Mouse (Mus musculus) brown adipose tissue, adult 24 weeks (tissue): ENCODE results near the gene Tmem184c. TPM values are rescaled to one million over a fixed set of nuclear protein-coding genes. Genes with fewer than 3 reads are reported as not detected.

ENCODE experiments used
- H3K27ac ChIP-seq: fragments of 200-500 bp; replicated peaks from 2 replicates; pipeline ENCODE4 v1.5.1; 2012; ENCODE audit warnings: low read depth, mild to moderate bottlenecking, low read length
- H3K4me1 ChIP-seq: fragments of 200-500 bp; 2 replicates; pipeline ENCODE4 v1.6.1; 2012; ENCODE audit warnings: low read length, mixed read lengths; ENCODE audit not compliant: control insufficient read depth, insufficient read depth, insufficient read length
- H3K4me3 ChIP-seq: fragments of 200-500 bp; 2 replicates; pipeline ENCODE4 v1.5.1; 2012; ENCODE audit warnings: low read depth, mild to moderate bottlenecking, low read length, moderate library complexity; ENCODE audit not compliant: insufficient read depth
- polyA plus RNA-seq: library from polyadenylated mRNA; stranded (reverse); fragments of >200 nt; gene quantifications from 2 replicates; pipeline ENCODE4 v1.2.4, GENCODE M21; 2012; ENCODE audit not compliant: missing spikeins, insufficient read depth, insufficient read length

Gene Tmem184c
- 29.3 and 43.0 TPM in 2 replicates for polyA plus RNA-seq

DNA sequence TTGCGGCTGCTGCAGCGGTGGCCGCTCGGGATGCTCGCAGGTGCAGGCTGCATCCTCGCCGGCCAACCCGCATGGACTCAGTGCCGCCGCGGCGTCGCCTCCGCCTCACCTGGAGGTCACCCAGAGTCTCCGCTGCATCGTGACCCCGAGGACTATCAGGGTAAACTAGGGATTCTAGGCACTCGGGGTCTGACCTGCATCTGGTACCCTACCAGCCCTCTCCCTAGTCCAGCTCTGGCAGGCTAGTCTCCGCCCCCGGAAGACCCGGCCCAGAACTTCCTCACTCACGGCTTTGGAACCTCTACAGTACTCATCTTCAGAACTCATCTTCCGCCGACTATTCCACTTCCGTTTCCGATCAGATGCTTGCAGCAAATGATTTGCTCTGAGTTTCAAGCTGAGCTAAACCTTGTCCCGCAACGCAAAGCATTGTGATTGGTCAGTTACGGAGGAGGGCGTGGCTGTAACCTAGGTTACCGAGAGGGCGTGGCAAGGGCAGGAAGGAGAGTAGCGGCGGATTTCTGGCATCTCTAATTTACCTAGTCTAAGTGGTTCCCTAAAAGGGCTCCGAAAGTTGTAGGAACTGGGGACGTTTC lies at the start of gene Tmem184c:
TSS of gene Tmem184c (minus strand) at position 325 of the 596 bp plus-strand sequence.
- no peak within 1 kb of the TSS for H3K27ac ChIP-seq
- peak within 1 kb of the TSS; percentile 91 for H3K4me3 ChIP-seq
- peaks cover 3% of the 10 kb centered on the region; the same call in 1 of the 2 replicates for H3K4me1 ChIP-seq

DNA sequence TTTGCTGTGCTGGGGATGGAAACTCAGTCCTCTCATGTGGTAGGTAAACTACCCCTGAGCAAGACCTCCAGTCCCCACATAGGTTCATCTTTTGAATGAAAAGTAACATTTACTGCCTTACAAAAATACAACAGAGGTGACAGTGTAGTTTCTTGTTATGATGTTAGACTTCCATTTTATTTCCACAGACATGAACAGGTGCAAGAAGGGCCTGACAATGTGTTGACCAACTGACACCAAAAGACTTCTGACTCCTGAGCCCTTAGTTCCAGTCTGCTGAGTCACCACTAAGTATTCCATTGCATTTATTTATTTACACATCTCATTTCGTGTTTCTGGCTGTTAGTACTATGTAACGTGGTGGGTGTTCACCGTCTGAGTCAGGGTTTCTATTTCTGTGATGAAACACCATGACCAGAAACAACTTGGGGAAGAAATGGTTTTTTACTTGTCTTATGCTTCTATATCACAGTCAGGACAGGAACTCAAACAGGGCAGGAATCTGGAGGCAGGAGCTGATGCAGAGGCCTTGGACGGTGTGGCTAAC lies 49.1 kb upstream of the Tmem184c start:
- H3K4me1 ChIP-seq = no peaks in the 10 kb centered on the region
- no peak overlapping the region for H3K27ac ChIP-seq
- H3K4me3 ChIP-seq = no peak overlapping the region

DNA sequence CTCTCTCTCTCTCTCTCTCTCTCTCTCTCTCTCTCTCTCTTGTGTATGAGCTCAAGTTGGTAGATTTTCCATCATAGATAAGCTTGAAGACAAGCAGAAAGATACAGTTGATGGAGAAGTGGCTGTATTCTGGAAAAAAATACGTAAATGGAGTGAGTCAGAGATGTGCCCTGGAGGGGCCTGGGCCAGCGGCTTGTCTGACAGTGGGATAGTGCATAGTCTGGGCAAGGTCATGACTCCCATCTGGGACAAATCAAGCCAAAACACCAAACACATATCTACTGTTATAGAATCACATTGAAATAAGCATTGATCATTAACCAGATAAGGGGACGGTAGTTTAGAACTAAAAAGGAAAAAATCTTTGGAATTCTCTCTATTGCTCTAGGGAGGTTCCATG lies 47.9 kb upstream of the Tmem184c start:
- Histone ChIP-seq H3K4me1 (no peaks in the 10 kb centered on the region), H3K27ac (no peak overlapping the region), H3K4me3 (no peak overlapping the region)

DNA sequence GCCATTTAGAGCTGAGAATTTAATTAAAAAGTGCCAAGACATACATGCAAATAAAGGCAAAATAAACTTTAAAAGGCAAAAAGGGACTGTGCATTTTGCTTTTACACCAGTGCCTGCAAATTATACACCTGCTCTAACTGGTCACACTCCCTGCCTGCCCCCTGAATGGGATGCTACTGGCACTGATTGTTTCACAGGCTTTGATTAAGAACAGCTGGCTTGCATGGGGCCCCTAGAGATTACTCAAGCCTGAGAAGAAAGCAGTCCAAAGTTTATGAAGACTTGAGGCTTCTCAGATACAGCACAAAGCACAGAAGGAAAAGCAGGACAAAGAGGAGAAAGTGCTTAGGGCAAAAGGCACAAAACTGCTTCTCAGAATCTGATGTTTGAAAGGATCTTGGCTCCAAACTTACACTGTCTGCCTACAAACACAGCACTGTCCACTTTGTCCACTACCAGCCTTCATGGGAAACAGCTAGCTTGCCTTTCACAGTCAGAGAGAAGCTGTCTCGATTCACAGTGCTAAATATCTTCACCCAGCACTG lies 40.2 kb upstream of the Tmem184c start:
- Histone ChIP-seq H3K4me1 (no peaks in the 10 kb centered on the region), H3K4me3 (no peak overlapping the region), H3K27ac (0 out of 2 replicates have a peak overlapping the region, but pooled peaks have one; percentile 58)

DNA sequence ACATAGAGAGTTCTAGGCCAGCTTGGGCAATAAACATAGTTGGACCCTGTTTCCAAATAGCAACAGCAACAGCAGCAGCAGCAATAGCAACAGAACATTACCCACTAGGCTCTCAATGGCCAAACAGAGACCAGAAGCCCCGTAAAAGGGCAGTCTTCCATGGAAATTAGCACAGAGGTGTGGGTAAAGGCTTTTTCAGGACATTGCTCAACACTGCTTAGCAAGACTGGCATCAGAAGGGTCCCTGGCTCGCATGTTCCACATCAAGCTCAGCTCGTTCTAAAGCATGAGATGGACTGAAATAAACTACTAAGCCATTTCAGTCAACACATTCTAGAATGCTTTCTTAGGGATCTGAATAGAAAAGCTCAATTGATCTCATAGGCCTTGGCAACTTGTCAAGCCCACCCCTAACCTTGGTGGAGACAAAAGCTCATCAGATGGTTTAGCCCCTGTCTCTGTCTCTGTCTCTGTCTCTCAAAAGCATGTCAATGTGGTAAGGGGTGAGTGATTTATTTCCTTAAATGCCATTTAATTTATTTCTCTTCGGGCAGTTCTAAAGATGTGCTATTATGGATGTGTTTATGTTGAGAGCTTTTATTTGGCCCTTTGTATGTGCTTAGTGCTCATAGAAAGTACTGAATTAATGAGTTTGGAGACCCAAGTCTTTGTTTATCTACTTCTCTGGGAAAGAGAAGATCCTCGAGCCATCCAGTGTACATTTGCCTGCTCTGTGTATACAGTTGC lies 29.8 kb upstream of the Tmem184c start:
- Histone ChIP-seq H3K27ac (no peak overlapping the region), H3K4me1 (no peaks in the 10 kb centered on the region)

DNA sequence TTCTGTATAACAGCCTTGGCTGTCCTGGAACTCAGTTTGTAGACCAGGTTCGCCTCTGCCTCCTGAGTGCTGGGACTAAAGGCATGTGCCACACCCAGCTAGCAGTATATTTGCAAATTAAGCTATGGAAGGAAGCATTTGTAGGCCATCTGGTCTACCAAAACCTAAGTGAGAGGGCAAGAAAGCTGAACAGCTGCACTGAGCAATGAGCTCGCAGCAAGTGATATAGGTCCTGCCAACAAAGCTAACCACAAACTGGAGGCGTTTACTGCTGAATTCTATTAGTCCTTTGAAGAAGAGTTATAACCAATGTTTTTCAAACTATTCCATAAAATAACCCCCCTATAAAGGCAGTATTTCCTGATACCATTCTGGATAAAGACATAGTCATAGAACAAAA lies 27.1 kb upstream of the Tmem184c start:
- H3K27ac ChIP-seq = no peak overlapping the region
- no peaks in the 10 kb centered on the region for H3K4me1 ChIP-seq
- H3K4me3 ChIP-seq = no peak overlapping the region

More for the DNA sequence above, 29.8 kb upstream of the Tmem184c start:
- no peak overlapping the region for H3K4me3 ChIP-seq

DNA sequence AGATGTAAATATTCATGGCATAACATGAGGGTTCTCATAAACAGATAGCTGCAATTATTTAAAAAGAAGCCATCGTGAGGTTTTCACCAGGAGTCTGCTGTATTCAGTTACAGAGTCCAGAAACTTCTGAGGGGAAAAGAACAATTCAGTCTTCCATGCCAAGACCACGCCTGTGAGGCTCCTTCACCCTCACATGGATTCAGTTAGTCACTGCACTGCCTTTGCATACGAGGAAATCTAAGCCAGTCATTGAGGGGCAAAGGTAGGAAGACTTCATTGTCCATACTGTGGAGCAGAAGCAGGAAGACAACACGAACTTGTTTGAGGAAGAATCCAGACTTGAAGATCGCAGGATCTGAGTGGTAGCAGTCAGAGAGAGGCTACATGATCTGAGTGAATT lies 23.5 kb upstream of the Tmem184c start:
- no peaks in the 10 kb centered on the region for H3K4me1 ChIP-seq
- no peak overlapping the region for H3K27ac ChIP-seq

DNA sequence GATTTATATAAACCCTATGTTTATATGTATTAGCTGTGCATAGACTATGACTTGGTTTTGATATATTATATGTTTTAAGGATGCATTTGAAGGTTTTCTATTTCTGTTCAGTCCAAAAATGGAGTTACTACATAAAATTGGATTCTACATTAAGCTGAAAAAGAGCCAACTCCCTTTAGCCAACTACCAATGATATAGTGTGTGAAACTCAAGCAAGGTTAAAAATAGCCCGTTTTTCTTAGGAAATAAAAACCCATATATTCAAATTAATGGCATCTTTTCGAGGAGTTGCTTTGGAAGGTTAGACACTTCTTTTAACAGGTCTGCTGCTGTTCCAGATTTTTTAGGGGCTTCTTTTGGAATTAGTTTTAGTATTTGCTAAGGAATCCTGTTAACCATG lies 22.7 kb upstream of the Tmem184c start:
- Histone ChIP-seq H3K4me1 (no peaks in the 10 kb centered on the region), H3K27ac (no peak overlapping the region), H3K4me3 (no peak overlapping the region)

More for the DNA sequence above, 23.5 kb upstream of the Tmem184c start:
- no peak overlapping the region for H3K4me3 ChIP-seq

DNA sequence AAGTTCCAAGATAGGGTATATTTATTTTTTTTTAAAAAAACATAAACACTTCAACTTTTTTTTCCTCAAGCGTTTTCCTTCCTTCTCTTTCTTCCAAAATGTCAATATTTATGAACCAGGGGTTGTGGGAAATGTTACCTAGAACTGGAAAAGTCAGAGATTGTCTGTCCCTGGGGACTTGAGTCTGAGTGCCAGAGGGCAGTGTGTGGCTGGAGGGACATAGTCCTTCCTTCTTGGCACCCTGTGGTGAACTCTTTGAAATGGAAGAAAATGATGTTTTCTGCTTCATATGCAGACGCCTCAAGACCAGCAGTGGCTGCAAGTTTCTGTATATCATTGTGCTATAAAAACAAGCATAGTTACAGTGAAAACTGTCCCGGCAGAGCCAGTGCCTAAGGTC lies 20.2 kb upstream of the Tmem184c start:
- Histone ChIP-seq H3K4me3 (no peak overlapping the region), H3K27ac (no peak overlapping the region), H3K4me1 (no peaks in the 10 kb centered on the region)

DNA sequence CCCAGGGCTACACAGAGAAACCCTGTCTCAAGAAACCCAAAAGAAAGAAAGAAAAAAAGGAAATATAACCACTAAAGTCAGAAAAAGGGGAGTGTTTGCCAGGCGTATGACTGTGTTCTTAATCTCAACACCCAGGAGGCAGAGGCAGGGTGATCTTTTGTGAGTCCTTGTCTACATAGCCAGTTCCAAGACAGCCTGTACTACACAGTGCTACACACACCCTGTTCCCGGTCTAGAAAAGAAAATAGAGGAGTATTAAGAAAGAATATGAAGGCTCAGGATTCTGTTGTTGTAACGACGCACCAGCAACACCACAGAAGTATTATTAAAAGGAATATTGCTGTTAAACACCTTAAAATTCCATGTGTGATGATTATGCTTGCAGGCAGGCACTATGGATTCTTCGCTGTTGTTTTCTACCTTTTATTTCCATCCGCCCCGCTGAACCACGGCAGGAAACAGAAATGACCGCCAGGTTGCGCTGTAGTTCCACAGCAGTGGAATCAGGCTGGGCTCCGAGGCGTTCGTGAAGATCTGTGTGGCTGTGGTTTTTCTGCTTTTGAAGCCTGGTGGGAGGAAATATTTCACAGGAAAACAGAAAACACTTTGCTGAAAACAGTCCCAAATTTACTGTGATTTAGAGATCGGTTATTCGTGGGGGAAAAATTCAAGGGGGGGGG lies 19.5 kb upstream of the Tmem184c start:
- no peak overlapping the region for H3K4me3 ChIP-seq
- H3K4me1 ChIP-seq = no peaks in the 10 kb centered on the region
- no peak overlapping the region for H3K27ac ChIP-seq

DNA sequence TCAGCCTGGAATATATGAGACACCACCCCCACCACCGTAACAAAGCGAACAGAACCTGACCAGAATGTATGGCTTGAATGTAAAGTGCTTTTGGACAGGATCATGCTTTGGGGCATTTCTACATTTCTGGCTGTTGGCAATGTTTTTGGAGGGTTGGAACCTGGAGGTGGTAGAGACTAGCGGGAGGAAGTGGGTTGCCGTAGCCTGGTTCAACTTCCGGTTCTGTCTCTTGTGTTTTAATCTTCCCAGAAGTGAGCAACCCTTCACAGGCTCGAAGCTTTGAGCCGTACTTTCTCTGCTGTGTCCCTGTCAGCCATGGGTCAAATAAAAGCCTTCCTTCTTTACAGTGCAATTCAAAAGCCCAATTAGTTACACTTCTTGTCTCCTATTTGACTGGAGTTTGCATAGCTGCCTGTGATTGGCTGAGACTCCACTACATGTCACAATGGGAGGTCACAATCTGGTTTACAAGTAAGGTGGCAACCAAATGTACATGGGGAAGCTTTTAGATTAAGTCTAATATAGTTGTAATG lies 13.2 kb upstream of the Tmem184c start:
- H3K4me1 ChIP-seq = no peaks in the 10 kb centered on the region
- no peak overlapping the region for H3K4me3 ChIP-seq
- H3K27ac ChIP-seq = no peak overlapping the region

DNA sequence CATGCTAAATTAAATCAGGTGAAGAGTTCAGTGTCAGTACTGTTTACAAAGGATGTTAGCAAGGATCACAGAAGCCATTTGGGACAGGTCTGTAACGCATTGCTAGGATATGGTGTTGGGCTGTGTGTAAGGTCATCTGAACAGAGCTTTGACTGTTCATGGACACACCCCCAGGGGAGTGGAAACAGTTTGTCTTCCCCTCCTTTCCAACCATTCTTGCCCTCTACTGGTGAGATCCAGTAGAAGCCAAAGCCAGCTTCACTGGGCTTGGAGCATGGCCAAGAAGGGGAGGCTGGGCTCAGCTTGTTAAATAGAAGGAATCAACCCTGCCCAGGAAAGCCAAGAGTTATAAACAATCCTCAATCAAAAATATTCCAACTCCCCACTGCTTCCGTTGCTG lies 7.4 kb upstream of the Tmem184c start:
- no peaks in the 10 kb centered on the region for H3K4me1 ChIP-seq

DNA sequence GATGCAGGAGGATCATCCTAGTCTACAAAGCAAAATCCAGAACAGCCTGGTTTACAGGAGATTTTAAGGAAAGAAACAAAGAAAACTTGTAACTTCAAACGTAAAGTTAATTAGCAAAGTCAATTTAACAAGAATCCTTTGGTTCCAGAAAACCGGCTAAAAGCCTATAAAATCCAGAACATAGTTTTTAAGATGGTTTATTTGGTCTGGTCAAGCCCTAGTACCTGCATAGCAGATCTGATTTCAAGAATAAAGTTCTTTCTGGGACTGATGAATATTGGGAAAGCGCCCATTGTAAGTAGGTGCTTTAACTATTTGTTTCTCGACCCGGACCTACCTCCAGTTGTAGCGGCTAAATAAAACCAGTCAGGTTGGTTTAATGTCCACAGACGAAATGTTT lies 877 bp downstream of the Tmem184c start:
- Histone ChIP-seq H3K4me1 (peaks cover 3% of the 10 kb centered on the region; the same call in 1 of the 2 replicates), H3K27ac (no peak overlapping the region)

More for the DNA sequence above, 7.4 kb upstream of the Tmem184c start:
- Histone ChIP-seq H3K27ac (no peak overlapping the region), H3K4me3 (no peak overlapping the region)

DNA sequence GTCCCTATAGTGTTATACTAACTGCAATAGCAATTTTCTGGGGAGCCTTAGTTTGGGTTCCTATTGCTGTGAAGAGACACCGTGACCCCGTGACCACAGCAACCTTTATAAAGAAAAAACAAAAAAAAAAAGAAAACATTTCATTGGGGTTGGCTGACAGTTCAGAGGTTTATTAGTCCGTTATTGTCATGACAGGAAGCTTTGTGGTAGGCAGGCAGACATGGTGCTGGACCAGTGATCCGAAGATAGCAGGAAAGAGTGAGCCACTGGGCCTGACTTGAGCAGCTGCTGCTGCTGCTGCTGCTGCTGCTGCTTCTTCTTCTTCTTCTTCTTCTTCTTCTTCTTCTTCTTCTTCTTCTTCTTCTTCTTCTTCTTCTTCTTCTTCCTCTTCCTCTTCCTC lies 26.3 kb downstream of the Tmem184c start:
- no peak overlapping the region for H3K27ac ChIP-seq
- H3K4me1 ChIP-seq = no peaks in the 10 kb centered on the region
- H3K4me3 ChIP-seq = no peak overlapping the region

More for the DNA sequence above, 877 bp downstream of the Tmem184c start:
- H3K4me3 ChIP-seq = peak overlapping the region; percentile 91

DNA sequence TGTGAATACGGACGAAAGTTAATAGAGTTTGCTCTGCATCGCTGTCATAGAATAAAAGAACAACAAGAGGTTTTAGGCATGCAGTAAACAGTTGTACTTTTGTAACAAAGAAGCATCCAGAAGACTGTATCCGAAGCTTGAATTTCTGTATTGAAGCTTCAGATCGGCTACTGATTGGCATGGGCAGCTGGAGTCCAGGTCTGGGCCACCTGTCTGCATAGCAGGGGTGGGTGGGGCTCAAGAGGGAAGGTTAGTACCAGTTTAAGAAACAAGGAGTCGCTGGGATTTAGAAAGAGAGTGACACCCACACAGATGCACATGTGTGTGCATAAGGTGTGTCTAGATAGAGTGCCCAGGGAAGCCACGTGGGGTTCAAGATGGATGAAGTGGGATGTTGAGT lies 32.8 kb downstream of the Tmem184c start:
- no peak overlapping the region for H3K27ac ChIP-seq
- no peak overlapping the region for H3K4me3 ChIP-seq

More for the DNA sequence above, 32.8 kb downstream of the Tmem184c start:
- H3K4me1 ChIP-seq = no peaks in the 10 kb centered on the region
